Mouse (Mus musculus): ENCODE results near the gene Mllt3. TPM values are rescaled to one million over a fixed set of nuclear protein-coding genes. Genes with fewer than 3 reads are reported as not detected.

Gene Mllt3
- total and polyA plus RNA-seq, 2 experiments = 0.62 to 2.6 TPM

GRCm38 (mm10) chr4:88046280-88046679, 13.1 kb upstream of the Mllt3 start:
- Histone ChIP-seq H3K4me1 (ENCODE audit: control insufficient read depth, insufficient read depth, low read length) (peaks cover 3% of the 10 kb centered on the region; the same call in 1 of the 2 replicates), H3K27me3 (ENCODE audit: control insufficient read depth, insufficient read depth, low read length) (no peaks in the 10 kb centered on the region), H3K79me2 (ENCODE audit: control insufficient read depth, insufficient read depth, low read length) (no peaks in the 10 kb centered on the region), H3K27ac (replicated peaks; ENCODE audit: insufficient read depth, low read depth, low read length) (no peak overlapping the region), H3K9ac (ENCODE audit: low read depth, low read length) (no peak overlapping the region), H3K4me3 (ENCODE audit: insufficient read depth, low read depth, low read length) (no peak overlapping the region), H3K36me3 (ENCODE audit: control insufficient read depth, insufficient read depth, low read length) (no peaks in the 10 kb centered on the region)
- DNase-seq (ENCODE audit: extremely low read depth, low read depth, low spot score) = no peak
- WGBS = 65% methylated on average over 8 of the region's 8 CpGs
- no peak for TF ChIP-seq CTCF (IDR thresholded peaks at IDR 0.05; ENCODE audit: low read depth, low read length)
- no peak for TF ChIP-seq POLR2A (IDR thresholded peaks at IDR 0.05; ENCODE audit: extremely low read depth, insufficient read depth, low read length)

- Histone ChIP-seq H3K36me3 (ENCODE audit: control insufficient read depth, insufficient read depth, low read length) (no peaks in the 10 kb centered on the region), H3K9ac (ENCODE audit: low read depth, low read length) (no peak overlapping the region), H3K27me3 (ENCODE audit: control insufficient read depth, insufficient read depth, low read length) (no peaks in the 10 kb centered on the region), H3K27ac (replicated peaks; ENCODE audit: insufficient read depth, low read depth, low read length) (no peak overlapping the region), H3K4me1 (ENCODE audit: control insufficient read depth, insufficient read depth, low read length) (no peaks in the 10 kb centered on the region), H3K79me2 (ENCODE audit: control insufficient read depth, insufficient read depth, low read length) (no peaks in the 10 kb centered on the region), H3K4me3 (ENCODE audit: insufficient read depth, low read depth, low read length) (no peak overlapping the region)
- WGBS = 88% methylated on average over 4 of the region's 4 CpGs
- TF ChIP-seq CTCF (IDR thresholded peaks at IDR 0.05; ENCODE audit: low read depth, low read length) = no peak
- TF ChIP-seq POLR2A (IDR thresholded peaks at IDR 0.05; ENCODE audit: extremely low read depth, insufficient read depth, low read length) = no peak
- DNase-seq (ENCODE audit: extremely low read depth, low read depth, low spot score) = no peak
These were observed 12.0 kb upstream of the Mllt3 start for GRCm38 (mm10) chr4:88045151-88045550.

- peak; percentile 60 for DNase-seq (ENCODE audit: extremely low read depth, low read depth, low spot score)
- WGBS = under 1% methylated on average over 11 of the region's 11 CpGs
- Histone ChIP-seq H3K79me2 (ENCODE audit: control insufficient read depth, insufficient read depth, low read length) (no peaks in the 10 kb centered on the region), H3K4me3 (ENCODE audit: insufficient read depth, low read depth, low read length) (no peak overlapping the region), H3K27ac (replicated peaks; ENCODE audit: insufficient read depth, low read depth, low read length) (no peak overlapping the region), H3K27me3 (ENCODE audit: control insufficient read depth, insufficient read depth, low read length) (peaks cover 2% of the 10 kb centered on the region; the same call in 1 of the 2 replicates), H3K9ac (ENCODE audit: low read depth, low read length) (no peak overlapping the region), H3K4me1 (ENCODE audit: control insufficient read depth, insufficient read depth, low read length) (peaks cover 6% of the 10 kb centered on the region; the same call in 1 of the 2 replicates), H3K36me3 (ENCODE audit: control insufficient read depth, insufficient read depth, low read length) (no peaks in the 10 kb centered on the region)
- peak; percentile 47; the same call in 1 of the 2 replicates for TF ChIP-seq CTCF (IDR thresholded peaks at IDR 0.05; ENCODE audit: low read depth, low read length)
- TF ChIP-seq POLR2A (IDR thresholded peaks at IDR 0.05; ENCODE audit: extremely low read depth, insufficient read depth, low read length) = no peak
These were observed 2.2 kb upstream of the Mllt3 start for GRCm38 (mm10) chr4:88035361-88035760.

- Histone ChIP-seq H3K4me1 (ENCODE audit: control insufficient read depth, insufficient read depth, low read length) (peaks cover 6% of the 10 kb centered on the region; the same call in 1 of the 2 replicates), H3K4me3 (ENCODE audit: insufficient read depth, low read depth, low read length) (no peak overlapping the region), H3K79me2 (ENCODE audit: control insufficient read depth, insufficient read depth, low read length) (no peaks in the 10 kb centered on the region), H3K9ac (ENCODE audit: low read depth, low read length) (no peak overlapping the region), H3K36me3 (ENCODE audit: control insufficient read depth, insufficient read depth, low read length) (no peaks in the 10 kb centered on the region), H3K27me3 (ENCODE audit: control insufficient read depth, insufficient read depth, low read length) (peaks cover 2% of the 10 kb centered on the region; the same call in 1 of the 2 replicates), H3K27ac (replicated peaks; ENCODE audit: insufficient read depth, low read depth, low read length) (no peak overlapping the region)
- peak; percentile 16 for DNase-seq (ENCODE audit: extremely low read depth, low read depth, low spot score)
- 5% methylated on average over 18 of the region's 18 CpGs for WGBS
- TF ChIP-seq CTCF (IDR thresholded peaks at IDR 0.05; ENCODE audit: low read depth, low read length) = no peak
These were observed 1.4 kb upstream of the Mllt3 start for GRCm38 (mm10) chr4:88034387-88035157.

GRCm38 (mm10) chr4:88033729-88034386, 694 bp upstream of the Mllt3 start:
- DNase-seq (ENCODE audit: extremely low read depth, low read depth, low spot score) = peak; percentile 19
- peaks cover 2% of the 10 kb centered on the region; the same call in 1 of the 2 replicates for H3K27me3 ChIP-seq (ENCODE audit: control insufficient read depth, insufficient read depth, low read length)
- no peak overlapping the region for H3K27ac ChIP-seq (replicated peaks; ENCODE audit: insufficient read depth, low read depth, low read length)
- H3K36me3 ChIP-seq (ENCODE audit: control insufficient read depth, insufficient read depth, low read length) = no peaks in the 10 kb centered on the region
- H3K4me1 ChIP-seq (ENCODE audit: control insufficient read depth, insufficient read depth, low read length) = peaks cover 6% of the 10 kb centered on the region; the same call in 1 of the 2 replicates
- H3K9ac ChIP-seq (ENCODE audit: low read depth, low read length) = peak overlapping the region; percentile 63
- H3K79me2 ChIP-seq (ENCODE audit: control insufficient read depth, insufficient read depth, low read length) = no peaks in the 10 kb centered on the region
- no peak for TF ChIP-seq POLR2A (IDR thresholded peaks at IDR 0.05; ENCODE audit: extremely low read depth, insufficient read depth, low read length)
- no peak for TF ChIP-seq CTCF (IDR thresholded peaks at IDR 0.05; ENCODE audit: low read depth, low read length)
- 1% methylated on average over 25 of the region's 25 CpGs for WGBS
- H3K4me3 ChIP-seq (ENCODE audit: insufficient read depth, low read depth, low read length) = peak overlapping the region; percentile 75

All from liver, adult 2 months (tissue).